8 mouse cellular contexts compared by ENCODE assay signal in the genomic region with DNA sequence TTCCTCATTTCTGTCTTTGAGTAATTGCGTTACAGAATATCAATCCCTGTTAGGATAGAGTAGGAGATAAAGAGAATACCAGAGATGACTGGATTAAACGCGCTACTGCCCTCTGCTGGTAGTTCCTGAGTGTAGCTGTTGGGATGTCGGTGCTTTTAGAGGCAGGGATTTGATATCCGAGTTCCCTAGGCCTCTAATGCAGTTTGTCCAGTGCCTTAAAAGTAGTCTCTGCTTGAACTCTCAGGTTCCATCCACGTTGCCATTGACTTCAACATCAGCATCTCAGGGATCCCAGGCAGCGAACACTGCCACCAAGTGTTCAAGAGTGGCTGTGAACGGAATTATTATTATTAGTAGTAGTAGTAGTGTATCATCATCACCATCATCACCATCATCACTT. TPM values are rescaled to one million over a fixed set of nuclear protein-coding genes. Genes with fewer than 3 reads are reported as not detected.
DNase-seq lines count a peak whose midpoint lies in the region; ATAC-seq and TF ChIP-seq lines count a peak whose summit lies in the region.

No protein-coding gene starts in this region.

- no peak overlapping the region for H3K27ac ChIP-seq in intestine, postnatal 0 days (ENCODE audit: low read depth, low read length)
- H3K27ac ChIP-seq in intestine, embryonic 15.5 days: no peak overlapping the region
- no peak overlapping the region for H3K27ac ChIP-seq in forebrain, postnatal 0 days (ENCODE audit: low read depth, low read length)
- H3K27ac ChIP-seq in limb, embryonic 13.5 days: no peak overlapping the region

- no peaks in the 10 kb centered on the region for H3K36me3 ChIP-seq in intestine, postnatal 0 days (ENCODE audit: control insufficient read depth, insufficient read depth)
- H3K36me3 ChIP-seq in intestine, embryonic 15.5 days: no peaks in the 10 kb centered on the region
- H3K36me3 ChIP-seq in forebrain, postnatal 0 days (ENCODE audit: insufficient read depth): no peaks in the 10 kb centered on the region
- no peaks in the 10 kb centered on the region for H3K36me3 ChIP-seq in limb, embryonic 13.5 days
- no peaks in the 10 kb centered on the region for H3K36me3 ChIP-seq in splenic B cell, adult 2 months (ENCODE audit: control insufficient read depth, insufficient read depth, low read length, poor library complexity, severe bottlenecking)

- no peaks in the 10 kb centered on the region for H3K27me3 ChIP-seq in intestine, postnatal 0 days (replicated peaks; ENCODE audit: control insufficient read depth, insufficient read depth, low read length)
- H3K27me3 ChIP-seq in intestine, embryonic 15.5 days (replicated peaks): no peaks in the 10 kb centered on the region
- H3K27me3 ChIP-seq in forebrain, postnatal 0 days (ENCODE audit: insufficient read depth, low read length): no peaks in the 10 kb centered on the region
- H3K27me3 ChIP-seq in limb, embryonic 13.5 days: no peaks in the 10 kb centered on the region
- no peaks in the 10 kb centered on the region for H3K27me3 ChIP-seq in splenic B cell, adult 2 months (ENCODE audit: control insufficient read depth, insufficient read depth, low read length, poor library complexity, severe bottlenecking)

- 0 out of 2 replicates have a peak, but pooled peaks have one; percentile 25 for ATAC-seq in intestine, postnatal 0 days
- no peak for ATAC-seq in intestine, embryonic 15.5 days
- ATAC-seq in forebrain, postnatal 0 days: peak; percentile 67
- ATAC-seq in limb, embryonic 13.5 days (ENCODE audit: low FRiP score, low read depth): 0 out of 2 replicates have a peak, but pooled peaks have one; percentile 48
- ATAC-seq in monocyte, adult 5-6 weeks (replicated peaks; ENCODE audit: insufficient number of reproducible peaks, low FRiP score, low TSS enrichment, poor library complexity, severe bottlenecking): 0 out of 2 replicates have a peak, but pooled peaks have one; percentile 29

- no peaks in the 10 kb centered on the region for H3K9me3 ChIP-seq in intestine, postnatal 0 days (ENCODE audit: control insufficient read depth)
- H3K9me3 ChIP-seq in intestine, embryonic 15.5 days: no peaks in the 10 kb centered on the region
- no peaks in the 10 kb centered on the region for H3K9me3 ChIP-seq in forebrain, postnatal 0 days (ENCODE audit: low read length)
- 0 out of 2 replicates have a peak, but pooled peaks cover under 1% of the 10 kb centered on the region for H3K9me3 ChIP-seq in limb, embryonic 13.5 days

- H3K4me3 ChIP-seq in intestine, postnatal 0 days (ENCODE audit: low read depth, low read length): no peak overlapping the region
- no peak overlapping the region for H3K4me3 ChIP-seq in intestine, embryonic 15.5 days (replicated peaks)
- no peak overlapping the region for H3K4me3 ChIP-seq in forebrain, postnatal 0 days (ENCODE audit: low read depth, low read length)
- H3K4me3 ChIP-seq in limb, embryonic 13.5 days: no peak overlapping the region

- no peaks in the 10 kb centered on the region for H3K4me1 ChIP-seq in intestine, postnatal 0 days (replicated peaks; ENCODE audit: control insufficient read depth, insufficient read depth, low read length)
- H3K4me1 ChIP-seq in intestine, embryonic 15.5 days (replicated peaks): no peaks in the 10 kb centered on the region
- no peaks in the 10 kb centered on the region for H3K4me1 ChIP-seq in forebrain, postnatal 0 days (ENCODE audit: insufficient read depth)
- H3K4me1 ChIP-seq in limb, embryonic 13.5 days: no peaks in the 10 kb centered on the region

- no peak overlapping the region for H3K9ac ChIP-seq in intestine, postnatal 0 days (ENCODE audit: low read depth, low read length)
- H3K9ac ChIP-seq in intestine, embryonic 15.5 days: no peak overlapping the region
- H3K9ac ChIP-seq in forebrain, postnatal 0 days: no peak overlapping the region
- no peak overlapping the region for H3K9ac ChIP-seq in limb, embryonic 13.5 days

- H3K4me2 ChIP-seq in intestine, postnatal 0 days (replicated peaks; ENCODE audit: low read depth): no peak overlapping the region
- no peak overlapping the region for H3K4me2 ChIP-seq in intestine, embryonic 15.5 days (replicated peaks)
- H3K4me2 ChIP-seq in forebrain, postnatal 0 days (ENCODE audit: low read depth): no peak overlapping the region
- H3K4me2 ChIP-seq in limb, embryonic 13.5 days (replicated peaks): no peak overlapping the region

- peak; percentile 60 for DNase-seq in c-Kit-positive CD71-positive TER-119-positive erythroid progenitor cells, embryonic 14.5 days (ENCODE audit: low spot score)
- DNase-seq in forebrain, postnatal 0 days: peak; percentile 90
- peak; percentile 49 to 80 for DNase-seq in kidney, adult 8-10 months
- peak; percentile 64 for DNase-seq in splenic B cell, adult 2 months (ENCODE audit: low read depth, low spot score)

- TF ChIP-seq CTCF in intestine, postnatal 0 days (IDR thresholded peaks at IDR 0.05; ENCODE audit: low read depth): peak; percentile 86
- peak; percentile 86 for TF ChIP-seq CTCF in forebrain, postnatal 0 days (IDR thresholded peaks at IDR 0.05; ENCODE audit: low read depth)

- WGBS in intestine, postnatal 0 days: 16% methylated on average over 8 of the region's 8 CpGs
- WGBS in intestine, embryonic 15.5 days: 24% methylated on average over 8 of the region's 8 CpGs
- 21% methylated on average over 8 of the region's 8 CpGs for WGBS in forebrain, postnatal 0 days
- WGBS in limb, embryonic 13.5 days: 20% methylated on average over 8 of the region's 8 CpGs

RNA-seq across cellular contexts. Expression of a gene that starts 20.1 kb away (rescaled TPM):
- polyA plus RNA-seq in intestine, postnatal 0 days (2015; fragmentation: Nextera tagmentation; extraction: Ambion mirVana): not detected in 2 replicates
- polyA plus RNA-seq in intestine, embryonic 15.5 days (2015; fragmentation: Nextera tagmentation; extraction: Ambion mirVana): not detected in 2 replicates
- total RNA-seq in forebrain, postnatal 0 days (2014; rRNA removed): 0.31 and 0.33 TPM in 2 replicates
- 0.30 and 0.94 TPM in 2 replicates for polyA plus RNA-seq in forebrain, postnatal 0 days (2015; fragmentation: Nextera tagmentation; extraction: Ambion mirVana)
- not detected in 2 replicates for polyA plus RNA-seq in limb, embryonic 13.5 days (2015; fragmentation: Nextera tagmentation; extraction: Ambion mirVana)
- total RNA-seq in monocyte, adult 5-6 weeks (2017): not detected in 3 replicates

RNA-seq across cellular contexts. Expression of a gene that starts 29.9 kb away (rescaled TPM):
- 0.04 TPM in 1 of 2 replicates, not detected in the other for polyA plus RNA-seq in intestine, postnatal 0 days (2015; fragmentation: Nextera tagmentation; extraction: Ambion mirVana)
- 0.46 TPM in 1 of 2 replicates, not detected in the other for polyA plus RNA-seq in intestine, embryonic 15.5 days (2015; fragmentation: Nextera tagmentation; extraction: Ambion mirVana)
- total RNA-seq in forebrain, postnatal 0 days (2014; rRNA removed): 0.29 and 0.54 TPM in 2 replicates
- 0.23 and 0.35 TPM in 2 replicates for polyA plus RNA-seq in forebrain, postnatal 0 days (2015; fragmentation: Nextera tagmentation; extraction: Ambion mirVana)
- 0.68 and 0.98 TPM in 2 replicates for polyA plus RNA-seq in limb, embryonic 13.5 days (2015; fragmentation: Nextera tagmentation; extraction: Ambion mirVana)
- total RNA-seq in monocyte, adult 5-6 weeks (2017): 0.29 TPM in 1 of 3 replicates, not detected in the others

RNA-seq across cellular contexts. Expression of a gene that starts 34.4 kb away (rescaled TPM):
- 1,268 and 1,348 TPM in 2 replicates for polyA plus RNA-seq in intestine, postnatal 0 days (2015; fragmentation: Nextera tagmentation; extraction: Ambion mirVana)
- polyA plus RNA-seq in intestine, embryonic 15.5 days (2015; fragmentation: Nextera tagmentation; extraction: Ambion mirVana): 924 and 941 TPM in 2 replicates
- total RNA-seq in forebrain, postnatal 0 days (2014; rRNA removed): 313 and 545 TPM in 2 replicates
- polyA plus RNA-seq in forebrain, postnatal 0 days (2015; fragmentation: Nextera tagmentation; extraction: Ambion mirVana): 765 and 965 TPM in 2 replicates
- 622 and 628 TPM in 2 replicates for polyA plus RNA-seq in limb, embryonic 13.5 days (2015; fragmentation: Nextera tagmentation; extraction: Ambion mirVana)
- 289 to 531 TPM (median 434 TPM) in 3 replicates for total RNA-seq in monocyte, adult 5-6 weeks (2017)
